Comparison of ENCODE assay signal across 17 mouse cellular contexts in the genomic region with DNA sequence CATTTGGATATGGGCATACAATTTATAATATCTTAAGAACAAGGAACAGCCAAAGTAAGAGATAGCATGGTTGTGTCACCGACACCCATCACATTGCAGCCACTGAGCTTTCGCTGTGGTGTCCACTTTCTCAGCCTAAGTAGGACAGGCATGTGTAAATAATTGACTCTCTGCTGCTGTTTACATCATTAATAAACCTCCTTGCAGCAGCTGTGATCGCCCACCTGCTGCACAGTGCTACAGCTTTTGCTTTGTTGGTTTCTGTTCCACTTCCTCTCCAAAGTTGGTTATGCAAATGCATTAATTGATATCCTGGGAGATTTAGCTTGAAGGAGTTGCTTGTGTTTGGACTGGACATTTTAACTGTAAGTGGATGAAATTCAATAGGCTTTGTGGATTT. TPM values are rescaled to one million over a fixed set of nuclear protein-coding genes. Genes with fewer than 3 reads are reported as not detected.
DNase-seq lines count a peak whose midpoint lies in the region; ATAC-seq and TF ChIP-seq lines count a peak whose summit lies in the region.
"Had no signal": no experiment of that assay in that cellular context is flagged by ENCODE, and none has a peak within 500 bp of the region (broad histone marks: within the 10 kb centered on the region; RNA-seq: fewer than 3 reads in every experiment).

No protein-coding gene starts in this region.

- ATAC-seq in intestine, embryonic 16.5 days = 0 out of 2 replicates have a peak, but pooled peaks have one; percentile 11
- no peak for ATAC-seq in intestine, postnatal 0 days
- ATAC-seq in hindbrain, embryonic 16.5 days = peak; percentile 41; the same call in 1 of the 2 replicates
- ATAC-seq: CD4-positive, CD25-positive, alpha-beta regulatory T cell, adult 4 months had no signal

- H3K27ac ChIP-seq in intestine, embryonic 16.5 days (ENCODE audit: low read length) = no peak overlapping the region
- H3K27ac ChIP-seq in intestine, postnatal 0 days (ENCODE audit: low read depth, low read length) = no peak overlapping the region
- no peak overlapping the region for H3K27ac ChIP-seq in hindbrain, embryonic 16.5 days (ENCODE audit: low read depth, low read length)
- H3K27ac ChIP-seq: stomach, postnatal 0 days had no signal

- H3K4me1 ChIP-seq in intestine, embryonic 16.5 days (ENCODE audit: control insufficient read depth, insufficient read depth, low read length) = peaks cover 3% of the 10 kb centered on the region; the same call in 1 of the 2 replicates
- no peaks in the 10 kb centered on the region; the same call in 1 of the 2 replicates for H3K4me1 ChIP-seq in intestine, postnatal 0 days (replicated peaks; ENCODE audit: control insufficient read depth, insufficient read depth, low read length)
- H3K4me1 ChIP-seq in hindbrain, embryonic 16.5 days (ENCODE audit: control insufficient read depth, insufficient read depth, low read depth, low read length) = peaks cover 22% of the 10 kb centered on the region
- H3K4me1 ChIP-seq: heart, embryonic 12.5 days had no signal

- no peak overlapping the region for H3K4me2 ChIP-seq in intestine, embryonic 16.5 days (ENCODE audit: low read depth, low read length)
- no peak overlapping the region for H3K4me2 ChIP-seq in intestine, postnatal 0 days (replicated peaks; ENCODE audit: low read depth)
- H3K4me2 ChIP-seq in hindbrain, embryonic 16.5 days (ENCODE audit: low read length) = no peak overlapping the region
- H3K4me2 ChIP-seq: heart, embryonic 12.5 days had no signal

- H3K36me3 ChIP-seq in intestine, embryonic 16.5 days (ENCODE audit: control insufficient read depth, insufficient read depth, low read length) = no peaks in the 10 kb centered on the region
- H3K36me3 ChIP-seq in intestine, postnatal 0 days (ENCODE audit: control insufficient read depth, insufficient read depth) = no peaks in the 10 kb centered on the region
- H3K36me3 ChIP-seq in hindbrain, embryonic 16.5 days (ENCODE audit: control insufficient read depth, insufficient read depth, low read length) = no peaks in the 10 kb centered on the region
- H3K36me3 ChIP-seq in splenic B cell, adult 2 months (ENCODE audit: control insufficient read depth, insufficient read depth, low read length, poor library complexity, severe bottlenecking) = no peaks in the 10 kb centered on the region
- H3K36me3 ChIP-seq: heart, embryonic 12.5 days had no signal

- TF ChIP-seq CTCF in intestine, postnatal 0 days (IDR thresholded peaks at IDR 0.05; ENCODE audit: low read depth) = no peak

- no peaks in the 10 kb centered on the region for H3K27me3 ChIP-seq in intestine, embryonic 16.5 days (replicated peaks; ENCODE audit: control insufficient read depth, insufficient read depth, low read length)
- no peaks in the 10 kb centered on the region for H3K27me3 ChIP-seq in intestine, postnatal 0 days (replicated peaks; ENCODE audit: control insufficient read depth, insufficient read depth, low read length)
- no peaks in the 10 kb centered on the region for H3K27me3 ChIP-seq in hindbrain, embryonic 16.5 days (replicated peaks; ENCODE audit: control insufficient read depth, insufficient read depth, low read length)
- H3K27me3 ChIP-seq in splenic B cell, adult 2 months (ENCODE audit: control insufficient read depth, insufficient read depth, low read length, poor library complexity, severe bottlenecking) = no peaks in the 10 kb centered on the region
- H3K27me3 ChIP-seq: heart, embryonic 12.5 days had no signal

- no peaks in the 10 kb centered on the region for H3K9me3 ChIP-seq in intestine, embryonic 16.5 days (ENCODE audit: control insufficient read depth, low read length)
- no peaks in the 10 kb centered on the region for H3K9me3 ChIP-seq in intestine, postnatal 0 days (ENCODE audit: control insufficient read depth)
- no peaks in the 10 kb centered on the region for H3K9me3 ChIP-seq in hindbrain, embryonic 16.5 days (ENCODE audit: control insufficient read depth, low read length)
- H3K9me3 ChIP-seq: heart, embryonic 12.5 days had no signal

- no peak overlapping the region for H3K4me3 ChIP-seq in intestine, embryonic 16.5 days (ENCODE audit: low read length)
- no peak overlapping the region for H3K4me3 ChIP-seq in intestine, postnatal 0 days (ENCODE audit: low read depth, low read length)
- no peak overlapping the region for H3K4me3 ChIP-seq in hindbrain, embryonic 16.5 days (ENCODE audit: low read length)
- H3K4me3 ChIP-seq: heart, embryonic 12.5 days had no signal

- 48% methylated on average over 3 of the region's 3 CpGs for WGBS in intestine, embryonic 16.5 days
- WGBS in intestine, postnatal 0 days = 60% methylated on average over 3 of the region's 3 CpGs
- 37% methylated on average over 3 of the region's 3 CpGs for WGBS in hindbrain, embryonic 16.5 days

- peak; percentile 6 to 26 for DNase-seq in spleen, postnatal 36 days (ENCODE audit: low spot score in 2 of 2)
- DNase-seq in spleen, postnatal 10 days (ENCODE audit: low spot score in 2 of 2) = no peak
- peak; percentile 40 for DNase-seq in splenic B cell, adult 2 months (ENCODE audit: low read depth, low spot score)
- no peak for DNase-seq in heart, adult 11 months
- no peak for DNase-seq in gastrocnemius, adult 8-10 months (ENCODE audit: low spot score in 2 of 2)
- DNase-seq: cerebellum, adult 2 months; embryo, embryonic 11 days; gastrocnemius, postnatal 14 days; kidney, postnatal 10 days; lung, postnatal 36 days; thymus, postnatal 36 days had no signal

- H3K9ac ChIP-seq in intestine, embryonic 16.5 days (ENCODE audit: low read depth, low read length) = no peak overlapping the region
- H3K9ac ChIP-seq in intestine, postnatal 0 days (ENCODE audit: low read depth, low read length) = no peak overlapping the region
- no peak overlapping the region for H3K9ac ChIP-seq in hindbrain, embryonic 16.5 days (ENCODE audit: low read depth, low read length)
- H3K9ac ChIP-seq: heart, embryonic 12.5 days had no signal

RNA-seq across cellular contexts. Expression of a gene that starts 53.1 kb away (rescaled TPM):
- 8.6 and 9.5 TPM in 2 replicates for polyA plus RNA-seq in intestine, embryonic 16.5 days (2015; fragmentation: Nextera tagmentation; extraction: Ambion mirVana)
- polyA plus RNA-seq in intestine, postnatal 0 days (2015; fragmentation: Nextera tagmentation; extraction: Ambion mirVana) = 2.2 and 3.1 TPM in 2 replicates
- polyA plus RNA-seq in hindbrain, embryonic 16.5 days (2015; fragmentation: Nextera tagmentation; extraction: Ambion mirVana) = 309 and 355 TPM in 2 replicates
- 1 to 10 TPM; 1.6 to 3.2 (median 2.1) TPM for total RNA-seq in gastrocnemius, adult 8-10 months (2022)

Comparison
In these comparisons a context has a peak if more than half of its experiments do, and no peak if none do; other contexts are left out.
1. DNase-seq: peak in spleen, postnatal 36 days (2 of 2) and splenic B cell, adult 2 months (single experiment); none in spleen, postnatal 10 days (0 of 2), heart, adult 11 months (single experiment) and gastrocnemius, adult 8-10 months (0 of 2).
2. RNA of a gene that starts 53.1 kb away (polyA plus RNA-seq): 309 to 355 TPM in hindbrain, embryonic 16.5 days; 8.6 to 9.5 TPM in intestine, embryonic 16.5 days and 2.2 to 3.1 TPM in intestine, postnatal 0 days; every median in the first group is over 10 times any median in the second.